Mouse (Mus musculus): ENCODE measurements around the gene 1190005I06Rik.

Gene 1190005I06Rik

GRCm38 (mm10) chr8:120574941-120575340, 72.5 kb downstream of the 1190005I06Rik start:
- no peak for DNase-seq

GRCm38 (mm10) chr8:120573866-120574265, 73.6 kb downstream of the 1190005I06Rik start:
- no peak for DNase-seq

GRCm38 (mm10) chr8:120572534-120572933, 74.9 kb downstream of the 1190005I06Rik start:
- DNase-seq = no peak

GRCm38 (mm10) chr8:120571561-120571960, 75.9 kb downstream of the 1190005I06Rik start:
- DNase-seq = no peak

GRCm38 (mm10) chr8:120569939-120570715, 77.3 kb downstream of the 1190005I06Rik start:
- peak; percentile 83 for DNase-seq

- no peak for DNase-seq
These were observed 78.3 kb downstream of the 1190005I06Rik start for GRCm38 (mm10) chr8:120569123-120569522.

- no peak for DNase-seq
These were observed 79.2 kb downstream of the 1190005I06Rik start for GRCm38 (mm10) chr8:120568164-120568798.

GRCm38 (mm10) chr8:120567731-120568130, 79.7 kb downstream of the 1190005I06Rik start:
- DNase-seq = no peak

GRCm38 (mm10) chr8:120566681-120567080, 80.8 kb downstream of the 1190005I06Rik start:
- DNase-seq = no peak

GRCm38 (mm10) chr8:120565151-120565711, 82.2 kb downstream of the 1190005I06Rik start:
- no peak for DNase-seq

- DNase-seq = peak; percentile 71
These were observed 83.3 kb downstream of the 1190005I06Rik start for GRCm38 (mm10) chr8:120563851-120564837.

GRCm38 (mm10) chr8:120563348-120563724, 84.1 kb downstream of the 1190005I06Rik start:
- no peak for DNase-seq

- DNase-seq = no peak
These were observed 84.6 kb downstream of the 1190005I06Rik start for GRCm38 (mm10) chr8:120562680-120563347.

GRCm38 (mm10) chr8:120561539-120562435, 85.6 kb downstream of the 1190005I06Rik start:
- DNase-seq = peak; percentile 62

GRCm38 (mm10) chr8:120560535-120560934, 86.9 kb downstream of the 1190005I06Rik start:
- DNase-seq = no peak

- DNase-seq = no peak
These were observed 87.8 kb downstream of the 1190005I06Rik start for GRCm38 (mm10) chr8:120559654-120560053.

All from right cerebral cortex, postnatal 4 days (tissue).